Mouse (Mus musculus) layer of hippocampus, adult 11-12 months (tissue): Measurements from ENCODE around the gene P4hb.
"Not testable (repeated sequence)": the region's sequence is repeated elsewhere in the genome, so short reads cannot be mapped to it uniquely, and the experiment has no call there.

Experiments
- DNase-seq: peaks from one replicate; pipeline ENCODE4 v3.0.0; 2022; ENCODE audit warnings: low spot score

The P4hb gene

DNA sequence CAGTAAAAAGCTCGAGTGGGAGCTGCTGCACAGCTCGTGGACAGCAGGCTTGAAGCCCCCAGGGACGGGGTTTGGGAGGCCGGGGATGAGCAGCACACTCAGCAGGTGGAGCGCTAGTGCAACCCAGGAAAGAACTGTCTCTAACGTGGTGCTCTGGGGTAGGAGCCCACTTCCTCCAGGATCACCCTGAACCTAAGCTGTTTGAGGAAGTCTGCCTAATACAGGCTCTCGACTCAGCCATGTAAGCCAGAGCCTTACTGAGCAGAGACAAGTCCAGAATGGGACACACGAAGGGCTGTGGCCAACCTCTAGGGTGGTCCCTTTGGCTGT, 34.1 kb downstream of the P4hb start:
- no peak for DNase-seq

DNA sequence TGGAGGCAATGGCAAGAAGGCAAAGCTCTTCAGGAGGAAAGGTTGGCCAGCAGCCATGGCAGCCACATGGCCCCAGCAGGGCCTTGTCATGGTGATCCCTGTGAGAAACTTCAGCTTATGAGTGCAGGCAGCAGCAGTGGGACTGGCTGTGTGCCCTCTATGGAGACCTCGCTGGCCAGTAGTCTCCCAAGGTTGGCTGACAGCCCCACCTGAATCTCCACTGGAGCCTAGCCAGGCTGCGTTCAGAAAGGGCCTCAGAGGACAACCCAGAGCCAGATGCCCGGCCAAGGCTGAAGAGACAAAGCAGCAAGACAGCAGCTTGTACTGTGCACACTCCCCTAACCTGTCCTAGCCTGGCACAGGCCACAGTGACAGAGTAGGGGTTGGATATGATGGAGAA, 34.6 kb downstream of the P4hb start:
- DNase-seq, result no peak

DNA sequence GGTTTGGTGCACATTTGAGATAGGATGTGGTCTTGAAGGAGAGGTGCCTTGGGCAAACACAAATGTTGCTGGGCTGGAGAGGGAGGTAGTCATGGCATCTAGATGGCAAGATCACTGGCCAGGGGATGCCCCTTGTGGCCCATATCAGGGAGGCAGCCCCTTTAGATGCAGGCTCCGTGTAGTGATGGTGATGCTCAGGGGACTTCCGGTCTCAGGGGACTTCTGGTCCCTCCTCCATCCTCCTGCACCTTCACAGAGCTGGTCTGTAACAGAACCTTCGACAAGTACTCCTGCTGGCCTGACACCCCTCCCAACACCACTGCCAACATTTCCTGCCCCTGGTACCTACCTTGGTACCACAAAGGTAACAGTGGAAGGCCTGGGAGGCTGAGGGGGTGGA, 37.2 kb downstream of the P4hb start:
- no peak for DNase-seq

DNA sequence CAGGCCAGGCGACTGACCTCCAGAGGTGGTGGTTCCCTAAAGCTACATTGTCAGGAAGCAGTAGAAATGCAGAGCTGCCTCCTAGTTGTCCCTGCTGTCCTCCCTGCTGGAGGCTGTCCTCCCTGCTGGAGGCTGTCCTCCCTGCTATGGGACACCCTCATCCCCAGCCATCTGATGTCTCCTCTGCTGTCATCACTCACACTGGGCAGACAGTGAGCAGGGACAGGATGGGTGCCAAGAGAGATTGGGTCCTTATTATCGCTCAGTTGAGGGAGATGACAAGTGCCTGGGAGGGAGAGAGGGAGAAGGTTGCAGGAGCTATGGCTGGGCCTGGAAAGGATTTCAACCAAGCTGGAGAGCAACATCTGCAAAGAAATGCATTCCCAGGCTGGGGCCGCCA, 37.9 kb downstream of the P4hb start:
- no peak for DNase-seq

DNA sequence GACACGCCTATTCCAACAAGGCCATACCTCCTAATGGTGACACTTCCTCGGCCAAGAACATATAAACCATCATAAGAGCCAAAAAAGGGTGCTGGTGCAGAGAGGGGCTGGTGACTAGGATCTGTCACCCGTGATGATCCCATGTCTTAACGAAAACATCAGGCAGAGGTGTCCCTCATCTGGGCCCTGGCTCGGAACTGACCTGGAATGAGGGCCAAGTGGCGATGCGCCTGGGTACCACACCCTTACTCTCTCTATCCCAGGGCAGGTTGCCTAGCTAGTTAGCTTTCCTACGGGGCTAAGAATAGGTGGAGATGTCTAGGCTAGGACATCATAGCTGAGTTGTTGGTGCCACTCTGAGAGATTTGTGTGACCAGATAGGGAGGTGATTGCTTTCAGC, 39.0 kb downstream of the P4hb start:
- DNase-seq, result no peak

DNA sequence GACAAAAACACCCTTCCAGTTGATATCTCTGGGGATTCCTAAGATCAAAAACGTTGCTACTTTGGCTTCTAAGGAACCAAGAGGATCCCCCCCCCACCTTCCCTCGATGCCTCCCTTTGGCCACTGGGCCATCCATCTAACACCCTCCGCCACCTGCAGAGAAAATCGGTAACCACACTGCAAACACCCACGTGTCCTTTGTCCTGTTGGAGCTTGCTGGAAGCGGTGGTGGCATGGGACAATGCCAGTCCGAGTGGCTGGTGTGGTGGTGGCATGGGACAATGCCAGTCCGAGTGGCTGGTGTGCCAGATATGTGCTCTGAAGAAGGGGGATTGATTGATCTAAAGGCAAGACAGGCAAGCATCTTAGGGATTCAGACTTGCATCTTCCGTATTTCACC, 41.4 kb downstream of the P4hb start:
- DNase-seq, result no peak

DNA sequence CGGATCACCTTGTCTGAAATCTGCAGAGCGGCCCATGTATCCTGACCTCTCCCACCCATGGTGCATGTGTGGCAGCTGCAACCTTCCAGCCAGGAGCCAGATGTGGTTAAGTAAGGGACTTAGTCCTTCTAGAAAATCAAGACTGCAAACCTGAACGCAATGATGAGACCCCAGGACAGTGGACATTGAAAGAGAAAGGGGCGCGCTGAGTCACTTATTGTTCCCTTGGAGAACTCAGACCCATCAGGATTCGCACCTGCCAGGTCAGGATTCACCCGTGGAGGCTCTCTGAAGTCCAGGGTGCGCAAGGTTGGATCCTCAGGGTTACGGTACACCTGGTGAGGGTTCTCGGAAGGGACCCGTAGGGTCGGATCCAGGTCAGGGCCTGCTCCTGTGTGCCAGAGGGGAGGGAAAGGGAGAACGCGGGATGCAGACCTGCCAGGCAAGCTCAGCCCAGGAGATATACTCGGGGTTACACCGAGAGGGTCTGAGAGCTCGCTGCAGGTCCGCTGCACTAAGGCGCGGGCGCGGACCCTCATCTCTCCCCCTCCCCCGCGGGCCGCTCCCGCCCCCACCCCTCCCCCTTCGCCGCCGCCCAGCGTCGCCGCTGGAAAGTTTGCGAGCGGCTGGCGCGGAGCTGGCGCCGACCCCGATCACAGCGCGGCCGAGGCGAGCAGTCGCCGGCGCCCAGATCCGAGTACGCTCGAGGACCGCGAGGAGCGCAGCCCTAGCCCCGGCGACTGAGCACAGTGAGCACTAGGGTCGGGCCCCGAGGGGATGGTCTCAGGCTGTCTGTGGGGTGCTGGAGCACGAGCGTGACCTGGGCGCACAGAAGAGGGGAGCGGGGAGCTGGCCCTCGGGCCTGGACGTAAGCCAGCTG, 42.7 kb downstream of the P4hb start, which contains the start of gene Gcgr:
Gene Gcgr, plus strand, starts transcription at position 615 of the 880 bp plus-strand sequence.
- DNase-seq, result no peak

DNA sequence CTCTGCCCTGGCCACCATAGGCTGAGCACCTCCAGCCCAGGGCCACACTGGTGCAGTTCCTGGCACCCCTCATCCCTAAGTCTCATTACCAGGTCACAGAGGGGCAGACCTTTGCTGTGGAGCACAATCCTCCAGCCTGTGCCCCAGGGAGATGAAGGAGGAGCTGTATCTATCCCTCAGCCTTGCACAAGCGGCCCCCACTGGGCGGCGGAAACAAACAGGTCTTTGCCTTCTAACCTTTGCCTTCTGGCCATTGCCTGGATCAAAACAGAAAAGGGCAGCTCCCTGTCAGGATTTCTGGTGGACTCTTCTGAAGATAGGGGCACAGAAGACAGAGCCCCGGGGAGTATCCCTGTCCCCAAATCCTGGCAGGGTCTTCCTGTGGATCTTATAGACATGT, 44.1 kb downstream of the P4hb start:
- no peak for DNase-seq

DNA sequence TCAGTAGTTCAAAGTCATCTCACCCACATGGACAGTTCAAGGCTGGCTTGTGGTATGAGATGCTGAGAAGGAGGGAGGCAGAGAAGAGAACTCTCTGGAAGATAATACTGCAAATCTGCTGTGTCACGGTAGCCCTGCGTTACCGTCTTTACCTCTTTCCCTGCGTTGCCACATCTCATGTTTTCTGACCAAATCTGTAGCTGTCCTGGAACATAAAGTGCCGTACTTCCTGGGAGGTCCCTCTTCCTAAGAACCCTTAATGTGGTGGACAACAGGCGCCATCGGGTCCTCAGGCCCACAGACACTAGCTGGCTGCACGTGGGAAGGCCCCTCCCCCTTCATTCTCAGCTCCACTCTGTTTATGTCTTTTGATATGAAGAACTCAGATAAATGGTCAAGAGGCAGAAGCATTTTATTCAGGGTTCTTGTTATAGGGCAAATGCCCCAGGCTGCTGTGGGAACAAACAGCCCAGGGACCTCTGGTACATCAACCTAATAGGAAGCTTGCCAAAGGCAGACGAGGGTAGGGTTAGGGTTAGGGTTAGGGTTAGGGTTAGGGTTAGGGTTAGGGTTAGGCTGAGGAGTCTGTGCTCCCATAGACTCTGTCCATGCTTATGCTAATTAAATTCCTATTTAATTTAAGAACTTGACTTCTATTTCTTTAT, 45.2 kb downstream of the P4hb start:
- no peak for DNase-seq

DNA sequence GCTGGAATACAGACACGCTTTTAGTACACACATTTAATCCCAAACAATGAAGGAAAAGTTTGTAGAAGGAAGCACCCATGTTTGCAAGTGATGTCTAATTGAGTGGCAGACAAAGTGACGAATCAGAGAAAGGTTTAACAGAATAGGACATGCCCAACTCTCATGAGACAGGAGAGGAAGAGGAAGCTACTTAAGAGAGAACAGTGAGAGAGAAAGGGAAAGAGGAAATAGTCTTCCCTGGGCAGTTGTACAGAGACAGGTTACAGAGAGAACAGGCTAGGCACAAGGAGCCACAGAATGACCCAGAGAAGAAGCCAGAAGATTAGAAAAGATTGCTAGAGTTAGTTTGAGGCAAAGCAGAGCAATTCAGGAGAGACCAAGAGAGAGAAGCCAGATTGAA, 47.1 kb downstream of the P4hb start:
- DNase-seq, result no peak

DNA sequence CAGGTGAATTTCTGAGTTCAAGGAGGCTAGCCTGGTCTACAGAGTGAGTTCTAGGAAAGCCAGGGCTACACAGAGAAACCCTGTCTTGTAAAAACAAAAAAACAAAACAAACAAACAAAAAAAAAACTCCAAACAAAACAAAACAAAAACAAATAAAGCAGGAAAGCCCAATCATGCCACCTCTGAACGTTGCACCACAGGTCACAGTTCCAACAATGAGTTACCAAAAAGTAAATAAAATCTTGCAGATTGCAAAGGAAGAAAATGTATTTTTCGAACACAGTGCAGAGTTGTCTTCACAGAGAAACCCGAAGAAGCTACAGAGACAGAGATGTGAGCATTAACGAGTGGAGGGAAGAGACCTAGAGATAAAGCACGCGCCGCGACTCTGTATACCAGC, 50.5 kb downstream of the P4hb start:
- no peak for DNase-seq

DNA sequence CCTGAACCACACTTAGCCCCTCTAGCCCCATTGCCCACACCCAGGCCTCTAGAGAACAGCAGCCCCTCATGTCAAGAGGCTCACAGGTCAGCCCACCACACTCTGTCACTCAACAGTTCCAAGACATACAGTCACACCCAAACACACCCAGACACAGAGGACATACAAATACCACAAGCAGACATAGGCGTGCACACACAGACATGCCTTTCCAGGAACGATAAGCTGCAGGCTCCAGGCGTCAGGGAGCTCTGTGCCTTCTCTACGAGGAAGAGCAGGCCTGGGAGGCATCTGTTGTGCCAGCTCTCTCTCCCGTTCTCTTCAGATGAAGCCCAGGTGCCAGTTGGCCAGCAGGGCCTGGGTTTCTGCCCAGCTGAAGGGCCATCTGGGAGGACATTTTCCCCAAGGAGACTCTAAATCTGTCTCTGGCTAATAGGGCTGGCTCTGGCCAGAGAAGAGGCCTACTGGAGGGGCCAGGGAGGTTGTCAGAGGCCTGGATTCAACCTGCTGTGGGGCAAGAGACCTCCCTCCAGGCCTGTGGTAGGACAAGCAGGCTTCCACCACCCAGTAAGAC, 52.0 kb downstream of the P4hb start:
- no peak for DNase-seq

DNA sequence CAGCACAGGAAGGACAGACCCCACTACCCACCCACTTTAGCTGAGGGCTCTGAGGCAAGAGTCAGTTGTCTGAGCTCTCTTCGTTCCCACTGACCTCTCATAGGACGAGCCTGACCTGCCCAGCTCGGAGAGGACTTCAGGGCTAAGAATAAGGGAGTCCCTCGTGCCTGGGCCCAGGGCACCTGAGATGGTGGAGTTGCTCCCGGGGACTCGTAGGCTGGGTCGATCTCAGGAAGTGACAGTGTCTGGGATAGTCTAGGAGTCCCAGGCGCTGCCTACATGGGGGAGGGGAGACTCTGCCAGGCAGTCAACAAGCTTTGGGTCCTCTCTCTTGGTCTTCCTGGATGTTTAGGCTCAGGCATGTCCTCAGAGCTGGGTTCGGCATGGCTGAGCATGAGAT, 52.6 kb downstream of the P4hb start:
- no peak for DNase-seq

DNA sequence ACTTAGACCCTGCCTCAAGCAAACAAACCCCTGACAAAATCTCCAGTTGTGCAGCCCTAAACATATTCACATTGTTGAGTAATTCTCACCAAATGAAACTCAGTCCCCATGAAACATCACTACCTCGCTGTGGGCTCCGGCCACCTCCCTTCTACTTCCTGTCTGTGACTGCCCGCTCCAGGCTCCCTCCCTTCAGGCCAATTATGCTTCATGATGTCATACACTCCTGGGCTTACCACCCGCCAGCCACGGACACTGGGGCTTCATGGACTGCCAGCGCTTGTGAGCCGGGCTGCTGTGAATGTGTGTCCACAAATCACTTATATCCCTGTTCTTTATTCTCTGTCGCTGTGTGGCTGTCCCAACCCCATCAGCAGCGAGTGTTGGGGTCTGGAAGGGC, 53.3 kb downstream of the P4hb start:
- peak; percentile 28 for DNase-seq

DNA sequence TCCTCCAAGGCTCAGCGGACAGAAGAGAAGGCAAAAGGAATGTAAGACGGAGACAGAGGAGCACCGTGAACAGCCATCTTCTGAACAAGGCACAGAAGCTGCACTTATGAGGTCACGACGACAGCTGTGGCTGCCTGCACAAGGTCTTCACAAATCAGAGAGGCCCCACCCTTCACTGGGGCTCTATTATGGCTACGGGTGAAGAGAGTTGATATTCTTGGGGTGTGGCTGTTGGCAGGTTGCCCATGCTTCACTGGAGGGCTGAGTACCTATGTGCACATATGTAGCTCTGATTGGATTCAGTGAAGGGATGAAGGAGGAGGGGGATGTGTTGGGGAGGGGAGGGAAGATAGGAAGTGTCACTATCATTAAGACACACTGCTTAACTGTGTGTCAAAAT, 54.5 kb downstream of the P4hb start:
- no peak for DNase-seq

DNA sequence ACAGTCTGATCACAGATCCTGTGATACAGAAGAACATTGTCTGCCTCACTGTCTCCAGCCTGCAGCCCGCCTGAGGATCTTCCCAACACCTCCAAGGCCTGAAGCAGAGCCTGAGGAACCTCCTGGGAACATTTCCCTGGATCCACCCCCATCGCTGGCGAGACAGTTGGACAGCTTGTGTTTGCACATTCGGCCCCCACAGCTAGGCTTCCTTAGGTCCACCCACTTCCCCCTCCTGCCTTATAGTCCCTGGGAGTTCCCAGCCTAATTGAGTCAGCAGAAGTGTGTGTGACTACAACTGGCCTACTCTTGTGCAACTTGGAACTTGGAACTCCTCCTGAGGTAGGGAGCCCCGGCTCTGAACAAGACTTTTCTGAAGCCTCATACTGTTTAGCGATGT, 55.0 kb downstream of the P4hb start:
- peak; percentile 67 for DNase-seq

DNA sequence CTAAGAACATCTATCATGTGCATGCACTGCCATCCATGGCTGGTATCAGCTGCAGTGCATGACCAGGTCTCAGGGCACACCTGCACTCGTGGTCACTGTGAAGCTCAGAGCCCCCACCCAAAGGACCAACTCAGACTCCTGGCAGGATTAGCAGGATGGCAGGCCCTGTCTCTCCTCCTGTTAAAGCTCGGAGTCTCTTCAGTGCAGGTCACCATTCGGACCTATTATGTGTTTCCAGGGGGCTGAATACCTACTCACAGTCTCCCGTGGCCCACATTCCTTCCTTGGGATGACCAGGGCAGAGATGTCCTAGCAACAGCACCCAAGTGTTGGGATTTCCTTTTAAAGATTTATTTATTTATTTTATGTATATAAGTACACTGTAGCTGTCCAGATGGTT, 55.9 kb downstream of the P4hb start:
- DNase-seq, result no peak

DNA sequence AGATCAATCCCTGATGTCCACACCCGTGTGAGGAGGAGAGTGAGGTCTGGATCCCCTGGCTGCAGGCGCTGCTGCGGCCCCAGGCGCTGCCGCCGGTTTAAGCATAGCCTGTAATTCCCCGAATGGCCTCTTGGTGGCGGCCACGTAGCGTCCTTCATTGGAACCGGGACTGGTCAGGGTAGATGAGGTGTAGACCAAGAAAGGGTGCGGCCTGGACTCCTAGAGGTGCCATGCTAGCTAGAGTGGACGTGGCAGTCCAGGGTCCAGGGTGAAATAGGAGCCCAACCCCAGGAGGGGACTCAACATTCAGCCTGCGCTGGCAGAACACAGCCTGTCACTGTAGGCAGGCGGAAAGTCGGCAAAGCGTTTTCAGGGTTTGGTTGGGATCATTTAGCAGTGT, 57.4 kb downstream of the P4hb start:
- peak; percentile 84 for DNase-seq

DNA sequence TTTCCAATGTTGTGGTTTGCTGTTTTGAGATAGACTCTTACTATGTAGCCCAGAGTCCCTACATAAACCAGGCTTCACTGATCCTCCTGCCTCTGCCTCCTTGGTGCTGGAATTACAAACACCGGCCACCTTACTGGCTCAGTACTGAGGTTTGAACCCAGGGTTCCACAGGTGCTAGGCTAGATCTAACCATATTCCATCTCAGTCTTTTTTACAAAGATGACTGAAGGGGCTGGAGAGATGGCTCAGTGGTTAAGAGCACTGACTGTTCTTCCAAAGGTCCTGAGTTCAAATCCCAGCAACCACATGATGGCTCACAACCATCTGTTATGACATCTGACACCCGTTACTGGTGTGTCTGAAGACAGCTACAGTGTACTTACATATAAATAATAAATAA, 58.8 kb downstream of the P4hb start:
- not testable (repeated sequence) for DNase-seq

DNA sequence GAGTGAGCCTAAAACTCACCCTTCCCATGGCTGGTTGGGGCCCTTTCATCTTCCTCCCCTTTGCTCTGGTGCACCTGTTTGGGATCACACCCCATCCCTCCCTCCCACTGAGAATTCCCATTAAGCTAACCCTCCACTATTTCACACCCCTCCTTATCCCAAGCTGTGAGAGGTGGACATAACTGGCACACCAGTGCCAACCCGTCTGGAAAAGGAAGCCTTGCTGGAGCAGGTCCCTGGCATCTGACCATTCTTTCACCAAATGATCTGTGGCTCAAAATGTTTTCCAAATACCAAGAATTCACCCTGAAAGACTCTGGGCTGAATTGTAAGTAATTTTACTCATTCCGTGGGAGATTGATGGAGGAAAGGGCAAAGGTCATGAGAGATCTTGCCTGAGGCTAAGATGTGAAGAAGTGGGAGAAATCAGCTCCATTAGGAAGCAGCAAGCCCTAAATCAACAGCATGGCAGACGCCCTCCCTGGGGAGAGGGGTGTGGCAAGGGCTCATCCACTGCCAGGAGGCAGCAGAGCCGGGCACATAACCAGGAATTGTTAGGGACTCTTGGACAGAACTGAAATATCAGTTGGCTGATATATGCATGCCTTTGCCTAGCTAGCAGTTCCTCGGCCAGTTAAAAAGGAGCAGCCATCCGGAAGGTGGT, 60.1 kb downstream of the P4hb start:
- no peak for DNase-seq

DNA sequence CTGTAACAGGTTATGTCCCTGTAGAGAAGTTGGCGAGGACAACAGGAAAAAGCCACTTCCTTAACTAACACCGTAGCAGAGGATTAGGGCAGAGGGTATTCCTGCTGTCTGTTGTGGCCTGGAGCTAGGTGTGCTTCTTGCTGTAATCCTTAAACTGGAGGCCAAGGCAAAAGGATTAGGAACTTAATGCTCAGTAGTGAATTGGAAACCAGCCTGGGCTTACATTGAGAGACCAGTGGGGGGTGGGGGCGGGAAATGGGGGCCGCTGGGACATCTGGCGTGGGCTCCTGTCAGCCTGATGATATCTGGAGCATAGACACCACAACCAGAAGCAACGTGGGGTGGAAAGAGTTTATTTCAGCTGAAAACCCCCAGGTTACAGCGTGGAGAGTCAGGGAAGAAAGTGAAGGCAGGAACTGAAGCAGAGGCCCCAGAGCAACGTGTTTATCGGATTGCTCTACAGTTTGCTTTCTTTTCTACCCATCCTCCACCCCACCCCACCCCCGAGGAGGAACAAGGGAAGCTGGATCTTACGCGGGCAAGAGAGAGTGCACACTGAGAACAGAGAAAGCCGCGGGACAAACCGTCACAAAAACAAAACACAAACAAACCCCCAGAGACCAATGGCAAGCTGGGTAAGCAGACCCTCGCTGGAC, 62.5 kb downstream of the P4hb start:
- DNase-seq, result no peak
